Mouse (Mus musculus): ENCODE data around the gene Apobec3.
A peak's percentile ranks its signal among the peaks of the same experiment; 100 is the strongest.
"Not testable (repeated sequence)": the region's sequence is repeated elsewhere in the genome, so short reads cannot be mapped to it uniquely, and the experiment has no call there.

The Apobec3 gene

GRCm38 (mm10) chr15:79928316-79928715 is 36.9 kb downstream of the Apobec3 start:
- DNase-seq, result no peak

GRCm38 (mm10) chr15:79928736-79929135 is 37.3 kb downstream of the Apobec3 start:
- no peak for DNase-seq

- no peak for DNase-seq
Measured at GRCm38 (mm10) chr15:79929734-79930133, 38.3 kb downstream of the Apobec3 start.

- DNase-seq, result peak; percentile 63 to 68
Measured at GRCm38 (mm10) chr15:79931496-79932141, 40.2 kb downstream of the Apobec3 start.

- peak; percentile 95 to 96 for DNase-seq
Measured at GRCm38 (mm10) chr15:79932323-79932987, 41.0 kb downstream of the Apobec3 start.

GRCm38 (mm10) chr15:79933052-79933669 is 41.7 kb downstream of the Apobec3 start:
- DNase-seq, result no peak

- DNase-seq, result no peak
Measured at GRCm38 (mm10) chr15:79933670-79934514, 42.4 kb downstream of the Apobec3 start.

- no peak for DNase-seq
Measured at GRCm38 (mm10) chr15:79934776-79935175, 43.3 kb downstream of the Apobec3 start.

GRCm38 (mm10) chr15:79935654-79936373 is 44.4 kb downstream of the Apobec3 start:
- no peak for DNase-seq

- no peak for DNase-seq
Measured at GRCm38 (mm10) chr15:79936374-79936751, 44.9 kb downstream of the Apobec3 start.

- no peak for DNase-seq
Measured at GRCm38 (mm10) chr15:79939020-79939419, 47.6 kb downstream of the Apobec3 start.

GRCm38 (mm10) chr15:79939501-79939900 is 48.0 kb downstream of the Apobec3 start:
- DNase-seq, result not testable (repeated sequence)

GRCm38 (mm10) chr15:79939913-79940312 is 48.5 kb downstream of the Apobec3 start:
- no peak for DNase-seq

GRCm38 (mm10) chr15:79940932-79941331 is 49.5 kb downstream of the Apobec3 start:
- DNase-seq, result no peak

- no peak for DNase-seq
Measured at GRCm38 (mm10) chr15:79942541-79942940, 51.1 kb downstream of the Apobec3 start.

GRCm38 (mm10) chr15:79943584-79943983 is 52.1 kb downstream of the Apobec3 start:
- DNase-seq, result no peak

- no peak for DNase-seq
Measured at GRCm38 (mm10) chr15:79944948-79945347, 53.5 kb downstream of the Apobec3 start.

- peak; percentile 81 to 93 for DNase-seq
Measured at GRCm38 (mm10) chr15:79946022-79946421, 54.6 kb downstream of the Apobec3 start.

- peak in 1 of 2 experiments; percentile 56 for DNase-seq
Measured at GRCm38 (mm10) chr15:79946790-79947189, 55.3 kb downstream of the Apobec3 start.

GRCm38 (mm10) chr15:79947681-79948080 is 56.2 kb downstream of the Apobec3 start:
- no peak for DNase-seq

GRCm38 (mm10) chr15:79950250-79951025 is 59.0 kb downstream of the Apobec3 start:
- DNase-seq, result peak; percentile 70 to 74

GRCm38 (mm10) chr15:79951226-79951625 is 59.8 kb downstream of the Apobec3 start:
- DNase-seq, result no peak
